Mouse (Mus musculus): ENCODE results near the gene I830077J02Rik.

DNA sequence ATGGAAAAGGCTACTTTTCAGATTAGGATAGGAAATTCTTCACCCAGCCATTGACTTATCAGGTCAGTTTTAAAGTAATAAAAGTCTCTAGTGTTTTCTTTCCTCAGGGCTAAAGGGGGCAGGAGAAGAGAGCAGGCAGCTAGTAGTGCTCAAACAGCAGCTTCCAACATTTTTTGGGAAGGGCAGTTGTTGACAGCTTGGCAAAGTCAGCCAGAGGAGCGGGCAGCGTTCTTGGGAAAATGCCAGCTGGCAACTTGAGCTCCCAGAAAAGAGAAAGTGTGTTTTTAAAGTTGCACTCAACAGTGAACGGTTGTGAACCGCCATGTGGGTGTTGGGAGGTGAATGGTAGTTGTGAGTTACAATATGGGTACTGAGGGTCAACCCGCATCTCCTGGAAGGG is 2.6 kb upstream of the I830077J02Rik start:
- TF ChIP-seq CTCF (IDR thresholded peaks at IDR 0.05; ENCODE audit: low read depth, low read length) (no peak), POLR2A (IDR thresholded peaks at IDR 0.05; ENCODE audit: insufficient read depth, low read length) (no peak), EP300 (IDR thresholded peaks at IDR 0.05; ENCODE audit: insufficient read depth, low read depth, low read length) (no peak)
